Mouse (Mus musculus) lung, embryonic 14.5 days (tissue): Measurements from ENCODE around the gene Ttyh3. TPM values are rescaled to one million over a fixed set of nuclear protein-coding genes. Genes with fewer than 3 reads are reported as not detected.

Source experiments
- ATAC-seq: fragments of 200-750 bp; cut with Nextera tagmentation; 2 replicates; pipeline ENCODE4 v1.8.0; 2017; ENCODE audit warnings: mild to moderate bottlenecking, moderate TSS enrichment, moderate library complexity; ENCODE audit not compliant: insufficient read depth
- DNase-seq: peaks from one replicate; pipeline ENCODE4 v3.0.0-alpha.2; 2015
- H3K27ac ChIP-seq: fragments of 300-500 bp; sonication (generic); 2 replicates; pipeline ENCODE4 v1.5.1; 2014; ENCODE audit warnings: low read depth, mild to moderate bottlenecking, moderate library complexity
- H3K27me3 ChIP-seq: fragments of 300-500 bp; sonication (generic); 2 replicates; pipeline ENCODE4 v1.6.1; 2014; ENCODE audit warnings: low read length, control low read depth; ENCODE audit not compliant: insufficient read depth
- H3K36me3 ChIP-seq: fragments of 300-500 bp; sonication (generic); 2 replicates; pipeline ENCODE4 v1.6.1; 2014; ENCODE audit warnings: control low read depth; ENCODE audit not compliant: insufficient read depth
- H3K4me1 ChIP-seq: fragments of 300-500 bp; sonication (generic); 2 replicates; pipeline ENCODE4 v1.6.1; 2014; ENCODE audit warnings: antibody characterized with exemption, control low read depth; ENCODE audit not compliant: insufficient read depth
- H3K4me2 ChIP-seq: fragments of 300-500 bp; sonication (generic); 2 replicates; pipeline ENCODE4 v1.6.1; 2014; ENCODE audit warnings: mild to moderate bottlenecking
- H3K4me3 ChIP-seq: fragments of 300-500 bp; sonication (generic); 2 replicates; pipeline ENCODE4 v1.5.1; 2014; ENCODE audit warnings: low read depth, low read length
- H3K9ac ChIP-seq: fragments of 300-500 bp; sonication (generic); 2 replicates; pipeline ENCODE4 v1.6.1; 2014
- H3K9me3 ChIP-seq: fragments of 300-500 bp; sonication (generic); 2 replicates; pipeline ENCODE4 v1.6.1; 2016; ENCODE audit warnings: low read depth, low read length, control low read depth
- CTCF ChIP-seq: IDR thresholded peaks from 2 replicates; pipeline ENCODE4 v1.5.1; 2016; ENCODE audit warnings: antibody characterized with exemption, low read depth
- WGBS: fragments of 180-500 bp; shearing (Covaris S2); extraction: QIAGEN DNeasy Blood & Tissue Kit; methylation state at CpG from one replicate; pipeline ENCODE4 v1.1.7; 2014; 5-methylcytosine and 5-hydroxymethylcytosine counted together
- polyA plus RNA-seq: library from polyadenylated mRNA; unstranded; fragments of >200 nt; fragmentation: Nextera tagmentation; extraction: Ambion mirVana; gene quantifications from 2 replicates; pipeline ENCODE4 v1.2.1, GENCODE M21; 2014

Gene Ttyh3
- polyA plus RNA-seq, 1 experiment from 2014 or later = 61.6 TPM

- no peaks in the 10 kb centered on the region for H3K27me3 ChIP-seq
- H3K4me3 ChIP-seq = no peak overlapping the region
- peaks cover 5% of the 10 kb centered on the region for H3K4me1 ChIP-seq
- no peak for DNase-seq
- peaks cover 52% of the 10 kb centered on the region for H3K36me3 ChIP-seq
- no peaks in the 10 kb centered on the region for H3K9me3 ChIP-seq
- no peak overlapping the region for H3K9ac ChIP-seq
- TF ChIP-seq CTCF = no peak
- no peak overlapping the region for H3K4me2 ChIP-seq
- ATAC-seq = no peak
- WGBS = 82% methylated on average over 14 of the region's 14 CpGs
- H3K27ac ChIP-seq = no peak overlapping the region
These were observed 9.0 kb downstream of the Ttyh3 start for GRCm38 (mm10) chr5:140639871-140640270.

GRCm38 (mm10) chr5:140639312-140639711 lies 9.5 kb downstream of the Ttyh3 start:
- Histone ChIP-seq H3K27me3 (no peaks in the 10 kb centered on the region), H3K36me3 (peaks cover 55% of the 10 kb centered on the region), H3K4me2 (no peak overlapping the region), H3K9ac (no peak overlapping the region), H3K4me1 (peaks cover 4% of the 10 kb centered on the region), H3K4me3 (no peak overlapping the region), H3K27ac (no peak overlapping the region), H3K9me3 (no peaks in the 10 kb centered on the region)
- TF ChIP-seq CTCF = no peak
- ATAC-seq = no peak
- DNase-seq = no peak
- 87% methylated on average over 4 of the region's 4 CpGs for WGBS

GRCm38 (mm10) chr5:140638484-140638883 lies 10.3 kb downstream of the Ttyh3 start:
- Histone ChIP-seq H3K27ac (no peak overlapping the region), H3K4me3 (no peak overlapping the region), H3K4me2 (no peak overlapping the region), H3K4me1 (peaks cover 4% of the 10 kb centered on the region), H3K9me3 (no peaks in the 10 kb centered on the region), H3K36me3 (peaks cover 55% of the 10 kb centered on the region), H3K27me3 (no peaks in the 10 kb centered on the region), H3K9ac (no peak overlapping the region)
- 83% methylated on average over 6 of the region's 6 CpGs for WGBS
- no peak for TF ChIP-seq CTCF
- DNase-seq = no peak
- ATAC-seq = no peak

- Histone ChIP-seq H3K27ac (no peak overlapping the region), H3K9ac (no peak overlapping the region), H3K9me3 (no peaks in the 10 kb centered on the region), H3K4me2 (no peak overlapping the region), H3K4me3 (no peak overlapping the region), H3K36me3 (peaks cover 60% of the 10 kb centered on the region), H3K27me3 (no peaks in the 10 kb centered on the region), H3K4me1 (peaks cover 4% of the 10 kb centered on the region)
- ATAC-seq = no peak
- 88% methylated on average over 3 of the region's 3 CpGs for WGBS
- no peak for TF ChIP-seq CTCF
- no peak for DNase-seq
These were observed 10.8 kb downstream of the Ttyh3 start for GRCm38 (mm10) chr5:140637989-140638388.

- 84% methylated on average over 6 of the region's 6 CpGs for WGBS
- TF ChIP-seq CTCF = no peak
- H3K4me3 ChIP-seq = no peak overlapping the region
- no peak for ATAC-seq
- no peaks in the 10 kb centered on the region for H3K9me3 ChIP-seq
- peaks cover 4% of the 10 kb centered on the region for H3K4me1 ChIP-seq
- no peak overlapping the region for H3K4me2 ChIP-seq
- peaks cover 69% of the 10 kb centered on the region for H3K36me3 ChIP-seq
- DNase-seq = no peak
- H3K9ac ChIP-seq = no peak overlapping the region
- peak overlapping the region; percentile 9; the same call in 1 of the 2 replicates for H3K27ac ChIP-seq
- H3K27me3 ChIP-seq = no peaks in the 10 kb centered on the region
These were observed 11.8 kb downstream of the Ttyh3 start for GRCm38 (mm10) chr5:140637058-140637410.

GRCm38 (mm10) chr5:140636316-140637057 lies 12.3 kb downstream of the Ttyh3 start:
- peaks cover 4% of the 10 kb centered on the region for H3K4me1 ChIP-seq
- no peak overlapping the region for H3K9ac ChIP-seq
- WGBS = 82% methylated on average over 7 of the region's 7 CpGs
- H3K27ac ChIP-seq = peak overlapping the region; percentile 9; the same call in 1 of the 2 replicates
- peaks cover 75% of the 10 kb centered on the region for H3K36me3 ChIP-seq
- DNase-seq (peak; percentile 28), ATAC-seq (no peak)
- TF ChIP-seq CTCF = peak; percentile 32
- H3K4me2 ChIP-seq = no peak overlapping the region
- no peaks in the 10 kb centered on the region for H3K27me3 ChIP-seq
- H3K4me3 ChIP-seq = no peak overlapping the region
- no peaks in the 10 kb centered on the region for H3K9me3 ChIP-seq

GRCm38 (mm10) chr5:140634798-140635722 lies 13.8 kb downstream of the Ttyh3 start:
- Histone ChIP-seq H3K9me3 (no peaks in the 10 kb centered on the region), H3K4me3 (no peak overlapping the region), H3K27ac (no peak overlapping the region), H3K4me2 (no peak overlapping the region), H3K4me1 (no peaks in the 10 kb centered on the region), H3K9ac (no peak overlapping the region), H3K27me3 (no peaks in the 10 kb centered on the region), H3K36me3 (peaks cover 84% of the 10 kb centered on the region)
- no peak for TF ChIP-seq CTCF
- WGBS = 93% methylated on average over 26 of the region's 26 CpGs
- DNase-seq (no peak), ATAC-seq (no peak)
